Mouse (Mus musculus) erythroid progenitor cell, adult 5-6 weeks (primary cell): Measurements from ENCODE around the gene Nlgn1. TPM values are rescaled to one million over a fixed set of nuclear protein-coding genes. Genes with fewer than 3 reads are reported as not detected.

Experiments used
- ATAC-seq: replicated peaks from 2 replicates; pipeline ENCODE4 v1.8.0; 2016; ENCODE audit warnings: moderate number of reproducible peaks, mild to moderate bottlenecking, moderate TSS enrichment, inconsistent platforms; ENCODE audit not compliant: poor library complexity, low FRiP score, severe bottlenecking
- total RNA-seq, 2 experiments: library from RNA; stranded (forward) in 1 of 2; stranded (reverse) in 1 of 2; fragments of 150-400 nt in 1 of 2; fragments of 186-747, 209-891 nt in 1 of 2; gene quantifications; 2 replicates each; pipeline versions ENCODE4 v1.2.3 to v1.2.4; 2015 to 2017; ENCODE audit warnings: low replicate concordance in 2 of 2

Nlgn1 gene
- total RNA-seq, 2 experiments from 2014 or later: not detected

DNA sequence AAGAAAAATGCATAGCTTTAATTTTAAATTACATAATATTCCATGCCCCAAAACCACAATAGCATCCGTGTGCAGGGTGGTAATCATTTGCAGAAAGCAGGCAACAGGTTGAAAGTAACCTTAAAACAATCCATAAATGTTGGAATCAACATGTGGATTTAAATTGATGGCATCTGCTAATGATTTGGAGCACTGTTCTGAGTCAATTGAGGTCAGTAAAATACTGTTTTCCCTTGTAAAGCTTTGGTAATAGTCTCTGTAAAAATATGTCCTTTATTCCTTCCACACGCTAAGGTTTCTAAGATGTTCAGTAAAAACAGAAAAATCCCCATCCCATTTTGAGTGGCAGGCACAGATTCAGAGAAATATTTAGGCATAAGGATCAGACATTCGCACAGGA lies 888.6 kb downstream of the Nlgn1 start:
- no peak for ATAC-seq

DNA sequence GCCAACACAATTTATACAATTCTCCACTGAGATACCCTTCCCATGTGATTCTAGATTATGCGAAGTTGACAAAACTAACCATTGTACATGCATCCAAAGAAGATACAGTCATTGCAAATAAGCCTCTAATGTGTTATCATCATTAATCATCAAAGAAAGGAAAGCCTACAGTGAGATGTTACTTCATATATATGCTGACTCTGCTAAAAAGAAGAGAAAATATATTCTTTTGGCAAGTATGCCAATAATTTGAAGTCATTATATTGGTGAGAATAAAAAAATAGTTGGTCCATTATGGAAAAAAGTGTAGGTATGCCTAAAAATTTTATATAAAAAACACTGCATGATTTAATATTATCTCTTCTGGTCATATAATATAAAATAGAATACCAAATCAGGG lies 889.6 kb downstream of the Nlgn1 start:
- no peak for ATAC-seq

DNA sequence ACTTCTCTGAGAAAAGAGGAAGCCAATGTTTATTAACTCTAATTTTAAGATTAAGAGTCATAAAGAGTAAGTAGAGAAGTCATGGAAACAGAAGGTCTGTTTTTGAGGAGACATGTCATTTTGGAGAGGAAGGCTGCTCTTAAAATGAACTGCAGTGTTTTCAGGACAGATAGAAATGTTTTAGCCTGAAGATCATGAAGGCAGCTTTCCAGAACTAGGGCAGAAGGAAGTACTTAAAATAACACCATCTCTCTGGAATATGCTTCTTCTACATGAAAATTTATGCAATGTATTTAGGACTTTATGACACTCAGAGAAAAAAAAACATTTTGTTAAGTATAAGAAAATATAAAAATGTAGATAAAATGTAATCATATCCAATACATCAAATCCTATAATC lies 905.3 kb downstream of the Nlgn1 start:
- ATAC-seq: no peak

DNA sequence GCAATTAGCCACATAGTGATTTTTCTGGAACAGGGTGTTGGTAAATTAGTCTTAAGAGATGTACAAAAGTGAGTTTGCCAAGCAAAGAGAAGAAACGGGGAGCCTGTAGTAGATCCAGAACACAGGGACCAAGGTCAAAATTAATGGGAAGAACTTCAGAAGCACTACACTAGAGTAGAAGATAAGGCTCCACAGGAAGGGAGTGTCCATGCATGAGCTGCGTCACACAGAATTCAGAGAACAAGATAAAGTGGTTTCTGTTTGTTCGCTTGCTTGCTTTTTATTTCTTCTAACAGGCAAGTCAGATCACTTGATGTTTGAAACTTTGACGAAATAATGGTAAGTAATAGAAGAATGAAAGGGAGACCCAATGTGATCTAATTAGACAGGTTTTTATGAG lies 920.3 kb downstream of the Nlgn1 start:
- ATAC-seq: no peak
